Mouse (Mus musculus): ENCODE measurements around the gene Nrxn1.

DNA sequence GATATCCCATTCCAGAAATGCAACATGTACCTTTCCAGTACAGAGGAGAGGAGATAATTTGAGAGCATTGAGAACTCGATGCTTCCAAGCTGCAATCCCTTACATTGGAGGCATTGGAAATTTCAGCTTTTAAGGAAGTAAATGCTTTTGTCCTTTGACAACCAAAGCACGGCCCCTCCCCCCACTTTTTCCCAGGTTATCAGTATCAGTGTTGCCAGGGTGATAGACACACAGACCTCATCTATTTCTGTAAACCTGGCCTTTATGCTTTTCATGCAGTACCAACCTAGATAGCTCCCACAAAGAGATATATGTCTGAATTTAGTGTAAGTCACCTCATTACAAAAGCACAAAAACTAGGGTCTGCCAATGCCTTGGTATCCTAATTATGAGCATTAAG is 235.6 kb downstream of the Nrxn1 start:
- no peak for TF ChIP-seq EP300 (IDR thresholded peaks at IDR 0.05; ENCODE audit: low read length)
- no peak for TF ChIP-seq UBTF (IDR thresholded peaks at IDR 0.05; ENCODE audit: low read depth, low read length)
- TF ChIP-seq CTCF (conservative IDR thresholded peaks at IDR 0.05 in 1 of 2, IDR thresholded peaks at IDR 0.05 in 1 of 2; ENCODE audit: low read depth in 2 of 2, low read length in 2 of 2), result no peak
- no peak for TF ChIP-seq ETS1 (conservative IDR thresholded peaks at IDR 0.05; ENCODE audit: low read depth, low read length)
- TF ChIP-seq MYC (IDR thresholded peaks at IDR 0.05; ENCODE audit: low read depth, low read length), result no peak
- no peak for TF ChIP-seq MEF2A (IDR thresholded peaks at IDR 0.05; ENCODE audit: borderline replicate concordance, low read depth, low read length)
- no peak for TF ChIP-seq POLR2A (IDR thresholded peaks at IDR 0.05; ENCODE audit: low read depth, low read length)
- no peak for TF ChIP-seq CHD2 (IDR thresholded peaks at IDR 0.05; ENCODE audit: low read length)
- TF ChIP-seq POLR2AphosphoS2 (IDR thresholded peaks at IDR 0.05; ENCODE audit: low read depth, low read length), result no peak
